Mouse (Mus musculus) right cerebral cortex, adult 18-20 months (tissue): ENCODE measurements around the gene Wdr90.

Experiments used
- DNase-seq: peaks from one replicate; pipeline ENCODE4 v3.0.0; 2022; ENCODE audit warnings: mixed read lengths

The Wdr90 gene

GRCm38 (mm10) chr17:25801029-25801428 is 60.3 kb downstream of the Wdr90 start:
- DNase-seq: peak; percentile 67

GRCm38 (mm10) chr17:25796951-25797369 is 64.3 kb downstream of the Wdr90 start, which contains the start of gene Metrn:
Gene Metrn, minus strand, starts transcription at chr17:25797136.
- peak; percentile 78 for DNase-seq

- no peak for DNase-seq
Observed at GRCm38 (mm10) chr17:25796211-25796771, 65.0 kb downstream of the Wdr90 start.

- peak; percentile 77 for DNase-seq
Observed at GRCm38 (mm10) chr17:25795609-25796092, 65.7 kb downstream of the Wdr90 start, which contains the start of gene AC134908.4. Gene AC134908.4, minus strand, starts transcription at chr17:25795659.

- DNase-seq: no peak
Observed at GRCm38 (mm10) chr17:25794998-25795397, 66.3 kb downstream of the Wdr90 start.
